Mouse (Mus musculus) right cerebral cortex, postnatal 4 days (tissue): ENCODE measurements around the gene Fam129c.
A peak's percentile ranks its signal among the peaks of the same experiment; 100 is the strongest.

Source experiments
- DNase-seq: peaks from one replicate; pipeline ENCODE4 v3.0.0-alpha.2; 2022

The Fam129c gene

GRCm38 (mm10) chr8:71575020-71575419 lies 22.4 kb upstream of the Fam129c start:
- DNase-seq = no peak

DNA sequence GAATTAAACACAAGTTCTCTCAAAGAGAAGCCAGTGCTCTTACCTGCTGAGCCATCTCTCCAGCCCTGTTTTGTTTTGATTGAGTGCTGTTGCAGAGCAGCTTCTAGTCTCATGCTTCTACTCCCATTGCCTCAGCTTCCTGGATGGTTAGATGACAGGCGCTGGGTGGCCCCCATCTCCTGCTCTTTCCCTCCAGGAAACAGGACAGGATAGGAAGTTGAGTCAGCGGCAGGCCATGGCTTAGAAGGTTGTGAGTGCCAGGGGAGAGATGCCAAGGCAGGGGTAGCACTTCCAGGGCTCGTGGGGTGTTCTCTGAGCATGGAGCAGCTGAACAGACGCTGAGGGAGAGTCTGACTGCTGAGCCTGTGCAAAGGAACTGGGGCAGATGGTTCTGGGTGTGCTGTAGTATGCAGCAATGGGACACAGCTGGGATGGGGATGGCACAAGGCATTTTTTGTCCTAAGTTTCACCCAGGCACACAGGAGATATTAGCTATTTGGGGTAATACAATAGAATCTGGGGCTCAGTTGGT lies 19.5 kb upstream of the Fam129c start:
- DNase-seq = no peak

GRCm38 (mm10) chr8:71579009-71579408 lies 18.4 kb upstream of the Fam129c start:
- DNase-seq = no peak

- no peak for DNase-seq
These were observed 18.0 kb upstream of the Fam129c start for GRCm38 (mm10) chr8:71579476-71579875.

GRCm38 (mm10) chr8:71580201-71580600 lies 17.2 kb upstream of the Fam129c start:
- DNase-seq = no peak

- DNase-seq = peak; percentile 81
These were observed 10.6 kb upstream of the Fam129c start for GRCm38 (mm10) chr8:71586891-71587290.

- DNase-seq = no peak
These were observed 8.7 kb upstream of the Fam129c start for GRCm38 (mm10) chr8:71588762-71589161.

DNA sequence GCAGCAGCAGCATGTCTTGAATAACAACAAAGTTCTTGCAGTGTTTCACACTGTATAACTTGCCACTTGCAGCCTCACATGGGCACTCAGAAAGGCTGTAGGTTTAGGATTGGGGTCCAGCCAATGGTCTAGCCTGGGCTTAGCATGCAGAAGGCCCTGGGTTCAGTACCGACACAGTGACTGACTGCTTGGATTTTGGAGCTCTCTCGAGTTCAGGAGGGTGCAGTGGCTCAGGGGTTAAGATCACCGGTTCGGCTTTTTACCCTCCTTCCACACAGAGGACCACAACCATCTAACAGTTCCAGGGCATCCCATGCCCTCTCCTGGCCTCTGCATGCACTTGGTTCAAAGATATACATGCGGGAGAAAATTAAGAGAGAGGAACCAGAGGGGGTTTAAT lies 6.4 kb upstream of the Fam129c start:
- no peak for DNase-seq

DNA sequence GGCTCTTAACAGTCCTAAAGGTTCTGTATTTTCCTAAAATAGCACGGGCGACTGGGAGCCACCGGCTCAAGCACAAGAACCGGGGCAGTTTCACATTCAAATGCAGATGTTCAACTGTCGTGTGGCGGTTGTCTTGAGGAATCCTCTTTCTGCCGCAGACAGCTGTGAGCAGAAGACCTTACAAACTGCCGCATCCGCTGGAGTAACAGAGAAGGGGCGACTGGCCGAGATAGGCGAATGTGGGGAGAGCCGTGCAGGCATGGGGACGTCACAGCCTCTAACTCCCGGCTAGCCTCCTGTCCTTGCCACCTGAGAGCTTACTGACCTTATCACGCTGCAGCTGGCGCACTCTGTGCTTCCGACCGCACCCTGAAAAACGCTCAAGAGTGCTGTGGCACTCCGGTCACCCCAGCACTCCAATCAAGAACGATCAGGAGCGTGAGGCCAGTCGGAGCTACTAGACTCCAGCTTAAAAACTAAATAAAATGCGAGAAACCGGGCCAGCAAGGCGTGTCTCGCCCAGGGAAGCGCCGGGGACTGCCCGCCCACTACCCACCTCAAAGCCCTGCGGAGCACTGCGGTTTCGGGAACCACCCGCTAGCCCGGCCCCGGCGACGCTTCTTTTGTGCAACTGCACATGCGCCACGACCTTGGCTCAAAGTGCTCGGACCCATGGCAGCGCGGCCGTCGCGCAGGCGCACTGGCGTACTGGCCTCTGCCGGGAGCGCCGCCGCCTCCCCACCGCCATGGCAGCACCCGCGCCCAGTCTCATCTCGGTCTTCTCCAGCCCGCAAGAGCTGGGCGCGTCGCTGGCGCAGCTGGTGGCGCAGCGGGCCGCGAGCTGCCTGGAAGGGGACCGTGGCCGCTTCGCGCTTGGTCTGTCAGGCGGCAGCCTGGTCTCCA lies 5.7 kb upstream of the Fam129c start, which contains the start of gene Pgls:
Gene Pgls (plus strand): TSS at position 706 of the 903 bp plus-strand sequence.
- peak; percentile 92 for DNase-seq

GRCm38 (mm10) chr8:71592374-71593170 lies 4.9 kb upstream of the Fam129c start:
- DNase-seq = peak; percentile 68

- no peak for DNase-seq
These were observed 3.7 kb upstream of the Fam129c start for GRCm38 (mm10) chr8:71593556-71594323.

GRCm38 (mm10) chr8:71594324-71594722 lies 3.1 kb upstream of the Fam129c start:
- DNase-seq = no peak

DNA sequence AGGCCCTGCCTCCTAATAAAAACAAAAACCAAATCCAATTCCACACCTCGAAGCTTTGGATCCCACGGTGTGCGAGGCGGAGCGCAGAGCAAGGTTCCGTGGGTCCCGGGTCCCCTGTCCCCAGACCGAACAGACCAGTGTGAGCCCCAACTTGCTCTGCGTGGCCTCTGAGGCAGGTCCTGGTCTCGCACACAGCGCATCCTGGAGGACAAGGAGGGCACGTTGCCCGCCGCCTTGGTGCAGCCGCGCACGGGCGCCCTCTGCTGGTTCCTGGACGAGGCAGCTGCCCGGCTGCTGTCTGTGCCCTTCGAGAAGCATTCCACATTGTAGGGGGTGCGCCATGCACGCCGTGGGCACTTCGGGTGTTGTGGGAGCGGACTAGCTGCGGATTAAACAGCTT lies 1.6 kb upstream of the Fam129c start:
- DNase-seq = peak; percentile 97

DNA sequence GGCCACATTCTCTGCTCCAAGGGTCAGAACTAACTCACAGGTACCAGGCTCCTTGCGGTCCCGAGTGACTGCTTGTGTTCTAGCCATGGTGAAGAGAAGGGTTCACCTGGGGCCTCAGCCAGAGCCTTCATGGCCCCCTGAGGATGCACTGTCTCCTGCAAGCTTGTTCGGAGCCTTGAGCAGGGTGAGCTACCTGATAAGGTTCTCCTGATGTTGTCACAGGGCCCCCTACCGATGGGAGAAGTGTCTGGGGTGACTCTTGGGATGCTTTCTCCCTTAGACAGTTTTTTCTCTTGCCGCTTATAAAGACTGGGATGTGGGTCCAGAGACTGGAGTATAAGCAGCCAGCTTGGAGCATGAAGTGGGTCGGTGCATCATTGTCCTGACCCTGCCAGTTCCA lies 1.1 kb upstream of the Fam129c start:
- DNase-seq = no peak

DNA sequence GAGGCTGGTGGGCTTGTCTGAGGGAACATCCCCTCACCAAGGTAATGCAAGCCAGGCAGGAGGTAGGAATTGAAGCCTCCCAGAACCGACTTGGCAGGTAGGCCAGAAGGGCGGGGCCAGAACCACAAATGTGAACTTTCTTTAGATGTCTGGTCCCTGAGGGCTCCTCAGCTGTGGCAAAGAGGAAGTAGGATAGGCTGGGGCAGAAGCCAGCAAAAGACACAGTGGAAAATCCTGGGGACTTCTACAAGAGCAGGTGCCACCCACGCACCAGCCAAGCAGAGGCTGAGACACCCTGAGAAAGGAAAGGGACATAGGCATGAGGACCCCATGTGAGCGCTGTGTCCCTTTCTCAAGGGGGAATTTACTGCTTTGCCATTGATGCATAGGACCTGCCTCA lies 650 bp upstream of the Fam129c start:
- DNase-seq = no peak

DNA sequence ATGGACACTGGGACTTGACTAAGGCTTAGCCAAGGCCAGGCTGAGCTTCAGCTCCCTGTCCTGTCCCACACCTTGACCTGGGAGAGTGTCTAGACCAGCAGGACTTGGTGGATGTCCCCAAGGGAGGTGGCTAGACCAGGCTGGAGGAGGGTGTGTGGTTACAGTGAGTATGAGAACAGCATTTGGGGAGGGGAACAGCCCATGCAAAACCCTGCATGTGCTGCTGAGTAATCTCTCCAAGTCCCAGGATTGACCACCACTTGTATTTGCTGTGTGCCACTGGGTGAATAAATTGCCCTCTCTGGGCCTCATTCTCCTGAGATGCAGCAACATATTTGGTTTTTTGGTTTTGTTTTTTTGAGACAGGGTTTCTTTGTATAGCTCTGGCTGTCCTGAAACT lies 927 bp downstream of the Fam129c start:
- DNase-seq = no peak

DNA sequence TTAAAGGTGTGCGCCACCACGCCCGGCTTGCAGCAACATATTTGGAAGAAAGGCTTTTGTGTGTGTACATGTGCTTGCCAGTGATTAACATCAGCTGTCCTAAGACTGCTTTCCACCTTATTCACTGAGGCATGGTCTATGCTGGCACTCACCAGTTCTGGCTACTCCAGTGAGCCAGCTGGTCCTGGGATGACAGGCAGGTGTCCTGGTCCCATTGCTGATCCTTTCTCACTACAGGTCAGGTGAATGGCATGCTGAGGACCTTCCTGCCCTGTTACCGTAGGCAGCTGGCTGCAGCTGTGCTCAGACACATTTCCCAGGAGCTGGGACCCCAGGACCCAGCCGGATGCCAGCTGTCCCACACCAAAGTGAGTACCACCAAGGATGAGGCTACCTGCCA lies 1.4 kb downstream of the Fam129c start:
- DNase-seq = no peak

- DNase-seq = peak; percentile 33
These were observed 4.7 kb downstream of the Fam129c start for GRCm38 (mm10) chr8:71601939-71602665.

- peak; percentile 44 for DNase-seq
These were observed 5.4 kb downstream of the Fam129c start for GRCm38 (mm10) chr8:71602666-71603334.

DNA sequence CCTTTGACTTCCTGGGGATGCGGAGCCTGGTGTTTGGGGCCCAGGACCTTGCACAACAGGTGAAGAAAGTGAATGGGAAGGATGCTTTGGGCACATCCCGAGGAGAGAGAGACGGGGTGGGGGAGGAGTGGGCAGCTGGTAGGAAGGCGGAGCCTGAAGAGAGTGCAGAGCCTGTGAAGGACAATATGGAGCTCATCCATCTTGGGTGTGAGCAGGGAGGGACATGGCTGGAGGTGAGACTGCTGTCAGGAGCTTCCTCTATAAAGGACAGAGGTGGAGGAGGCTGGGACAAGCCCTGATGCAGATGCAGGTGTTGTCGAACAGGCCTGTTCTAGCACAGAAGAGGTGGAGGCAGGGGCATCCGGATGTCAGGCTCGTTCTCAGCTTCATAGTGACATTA lies 6.6 kb downstream of the Fam129c start:
- no peak for DNase-seq

DNA sequence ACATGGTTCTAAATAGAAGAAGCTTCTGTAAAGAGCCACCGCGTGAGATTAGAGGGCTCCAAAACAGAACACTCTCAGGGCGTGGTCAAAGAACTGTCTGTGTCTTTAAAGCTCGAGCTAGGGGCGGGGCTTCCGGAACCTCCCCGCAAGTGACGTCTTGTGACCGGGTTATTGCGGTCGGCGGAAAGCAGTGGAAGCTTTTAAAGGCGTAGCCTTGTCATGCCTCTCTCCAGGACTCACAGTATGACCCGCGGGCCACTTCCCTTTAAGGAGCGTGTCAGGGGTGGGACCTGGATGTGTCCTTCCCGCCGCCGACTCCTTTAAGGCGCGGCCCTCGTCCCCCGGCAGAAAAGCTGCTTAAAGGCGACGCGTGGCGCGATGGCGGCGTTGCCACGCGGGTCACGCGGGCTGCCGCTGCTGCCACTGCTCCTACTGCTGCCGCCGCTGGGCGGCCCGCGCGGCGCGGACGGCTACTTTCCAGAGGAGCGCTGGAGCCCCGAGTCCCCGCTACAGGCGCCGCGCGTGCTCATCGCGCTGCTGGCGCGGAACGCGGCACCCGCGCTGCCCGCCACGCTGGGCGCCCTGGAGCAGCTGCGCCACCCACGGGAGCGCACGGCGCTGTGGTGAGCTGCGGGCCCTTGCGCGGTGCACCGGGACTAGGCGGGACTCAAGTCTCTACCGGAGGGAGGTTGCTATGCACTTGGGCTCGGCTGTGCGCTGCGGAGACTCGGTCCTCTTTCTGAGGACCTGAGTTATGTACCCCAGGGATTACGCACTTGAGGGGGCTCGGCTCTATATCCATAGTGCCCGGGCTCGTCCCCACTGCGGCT lies 13.6 kb downstream of the Fam129c start, which contains the start of gene Colgalt1:
Gene Colgalt1 (plus strand): TSS at position 177 of the 830 bp plus-strand sequence.
- peak; percentile 87 for DNase-seq
